Mouse (Mus musculus): ENCODE data around the gene Shf.

DNA sequence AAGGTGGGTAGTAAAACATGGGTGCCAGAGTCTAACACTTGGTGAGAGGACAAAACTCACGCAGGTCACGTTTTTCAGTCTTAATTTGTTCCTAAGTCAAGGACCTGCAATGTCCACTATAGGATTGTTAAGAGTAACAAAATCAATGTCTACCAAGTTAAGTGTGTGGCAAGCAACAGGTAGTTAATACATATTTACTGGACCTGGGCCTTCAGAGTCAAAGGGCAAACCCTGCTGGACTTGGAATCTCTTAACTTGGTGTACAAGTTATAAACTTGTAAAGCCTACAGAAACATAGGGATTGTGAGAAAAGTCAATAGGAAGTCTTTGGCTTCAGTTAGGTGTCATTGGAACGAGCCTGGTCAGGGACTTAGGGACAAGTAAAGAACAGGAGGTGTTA, 44.4 kb downstream of the Shf start:
- no peak for TF ChIP-seq POLR2A (IDR thresholded peaks at IDR 0.05; ENCODE audit: borderline replicate concordance, control insufficient read depth, low read depth, low read length)
- TF ChIP-seq CTCF (IDR thresholded peaks at IDR 0.05; ENCODE audit: control insufficient read depth, insufficient read depth, low read length): no peak

Measured in bone marrow, adult 2 months (tissue).